Mouse (Mus musculus) neural tube, embryonic 14.5 days (tissue): Measurements from ENCODE around the gene 1700001L19Rik. TPM values are rescaled to one million over a fixed set of nuclear protein-coding genes. Genes with fewer than 3 reads are reported as not detected.

ENCODE experiments used
- ATAC-seq: fragments of 200-750 bp; cut with Nextera tagmentation; 2 replicates; pipeline ENCODE4 v1.8.0; 2017; ENCODE audit warnings: low read depth, mild to moderate bottlenecking, moderate TSS enrichment, moderate library complexity
- H3K27ac ChIP-seq: fragments of 300-500 bp; sonication (generic); 2 replicates; pipeline ENCODE4 v1.5.1; 2014; ENCODE audit warnings: low read depth, mild to moderate bottlenecking, control low read depth, low read length, moderate library complexity, mixed read lengths
- H3K27me3 ChIP-seq: fragments of 300-500 bp; sonication (generic); 2 replicates; pipeline ENCODE4 v1.6.1; 2014; ENCODE audit warnings: low read length; ENCODE audit not compliant: control insufficient read depth, insufficient read depth
- H3K36me3 ChIP-seq: fragments of 300-500 bp; sonication (generic); 2 replicates; pipeline ENCODE4 v1.6.1; 2014; ENCODE audit warnings: low read length, mixed read lengths; ENCODE audit not compliant: control insufficient read depth, insufficient read depth
- H3K4me1 ChIP-seq: fragments of 300-500 bp; sonication (generic); 2 replicates; pipeline ENCODE4 v1.6.1; 2014; ENCODE audit warnings: low read length; ENCODE audit not compliant: control insufficient read depth, insufficient read depth
- H3K4me2 ChIP-seq: fragments of 300-500 bp; sonication (generic); 2 replicates; pipeline ENCODE4 v1.6.1; 2014; ENCODE audit warnings: mild to moderate bottlenecking, low read depth, low read length, control low read depth
- H3K4me3 ChIP-seq: fragments of 300-500 bp; sonication (generic); 2 replicates; pipeline ENCODE4 v1.5.1; 2014; ENCODE audit warnings: low read depth, low read length, control low read depth, mixed read lengths
- H3K9ac ChIP-seq: fragments of 300-500 bp; sonication (generic); replicated peaks from 2 replicates; pipeline ENCODE4 v1.6.1; 2014; ENCODE audit warnings: low read depth, mild to moderate bottlenecking, control low read depth, low read length, mixed read lengths
- H3K9me3 ChIP-seq: fragments of 300-500 bp; sonication (generic); 2 replicates; pipeline ENCODE4 v1.6.1; 2016; ENCODE audit warnings: low read length; ENCODE audit not compliant: control insufficient read depth
- WGBS: fragments of 180-500 bp; shearing (Covaris S2); extraction: QIAGEN DNeasy Blood & Tissue Kit; methylation state at CpG from one replicate; pipeline ENCODE4 v1.1.7; 2014; 5-methylcytosine and 5-hydroxymethylcytosine counted together
- polyA plus RNA-seq: library from polyadenylated mRNA; unstranded; fragments of >200 nt; fragmentation: Nextera tagmentation; extraction: Ambion mirVana; gene quantifications from 2 replicates; pipeline ENCODE4 v1.2.1, GENCODE M21; 2014

The 1700001L19Rik gene
- polyA plus RNA-seq, 1 experiment from 2014 or later: 5.3 TPM

- ATAC-seq: no peak
- Histone ChIP-seq H3K36me3 (0 out of 2 replicates have a peak, but pooled peaks cover 6% of the 10 kb centered on the region), H3K9ac (no peak overlapping the region), H3K27ac (no peak overlapping the region), H3K4me3 (no peak overlapping the region), H3K4me1 (peaks cover 3% of the 10 kb centered on the region), H3K27me3 (no peaks in the 10 kb centered on the region), H3K4me2 (no peak overlapping the region), H3K9me3 (no peaks in the 10 kb centered on the region)
- WGBS: 95% methylated on average over 7 of the region's 7 CpGs
Observed at GRCm38 (mm10) chr13:68577945-68578344, 19.3 kb upstream of the 1700001L19Rik start.

GRCm38 (mm10) chr13:68581086-68581740 is 16.0 kb upstream of the 1700001L19Rik start:
- 0 out of 2 replicates have a peak, but pooled peaks have one; percentile 0 for ATAC-seq
- no peaks in the 10 kb centered on the region for H3K9me3 ChIP-seq
- no peak overlapping the region for H3K27ac ChIP-seq
- peak overlapping the region; percentile 51 for H3K9ac ChIP-seq
- peaks cover 6% of the 10 kb centered on the region for H3K4me1 ChIP-seq
- 28% methylated on average over 14 of the region's 14 CpGs for WGBS
- H3K36me3 ChIP-seq: peaks cover 22% of the 10 kb centered on the region; the same call in 1 of the 2 replicates
- peak overlapping the region; percentile 67 for H3K4me2 ChIP-seq
- H3K27me3 ChIP-seq: no peaks in the 10 kb centered on the region
- H3K4me3 ChIP-seq: peak overlapping the region; percentile 71

- Histone ChIP-seq H3K4me2 (peak within 1 kb of the TSS; percentile 67), H3K27me3 (no peaks in the 10 kb centered on the region), H3K4me1 (peaks cover 6% of the 10 kb centered on the region), H3K36me3 (peaks cover 24% of the 10 kb centered on the region), H3K27ac (0 out of 2 replicates have a peak within 1 kb of the TSS, but pooled peaks have one; percentile 40), H3K9me3 (no peaks in the 10 kb centered on the region), H3K4me3 (peak within 1 kb of the TSS; percentile 71), H3K9ac (peak within 1 kb of the TSS; percentile 54)
- WGBS: under 1% methylated on average over 81 of the region's 81 CpGs
- ATAC-seq: peak; percentile 99
Observed at GRCm38 (mm10) chr13:68581747-68582516, 15.3 kb upstream of the 1700001L19Rik start, which contains the start of the genes Mtrr and Fastkd3. Gene Mtrr, minus strand, starts transcription at chr13:68582149. Gene Fastkd3, plus strand, starts transcription at chr13:68582234.

- Histone ChIP-seq H3K4me3 (peak overlapping the region; percentile 71), H3K9ac (peak overlapping the region; percentile 54), H3K36me3 (peaks cover 24% of the 10 kb centered on the region), H3K4me1 (peaks cover 6% of the 10 kb centered on the region), H3K9me3 (no peaks in the 10 kb centered on the region), H3K27me3 (no peaks in the 10 kb centered on the region), H3K4me2 (peak overlapping the region; percentile 60), H3K27ac (0 out of 2 replicates have a peak overlapping the region, but pooled peaks have one; percentile 40)
- 0% methylated on average over 11 of the region's 11 CpGs for WGBS
- ATAC-seq: peak; percentile 19; the same call in 1 of the 2 replicates
Observed at GRCm38 (mm10) chr13:68582517-68582780, 14.8 kb upstream of the 1700001L19Rik start.

- Histone ChIP-seq H3K9me3 (no peaks in the 10 kb centered on the region), H3K4me3 (no peak overlapping the region), H3K36me3 (peaks cover 37% of the 10 kb centered on the region), H3K4me1 (peaks cover 6% of the 10 kb centered on the region), H3K27ac (no peak overlapping the region), H3K4me2 (no peak overlapping the region), H3K27me3 (no peaks in the 10 kb centered on the region), H3K9ac (no peak overlapping the region)
- WGBS: 96% methylated on average over 11 of the region's 11 CpGs
- ATAC-seq: no peak
Observed at GRCm38 (mm10) chr13:68583961-68584360, 13.3 kb upstream of the 1700001L19Rik start.

- H3K4me3 ChIP-seq: no peak overlapping the region
- no peak overlapping the region for H3K9ac ChIP-seq
- no peaks in the 10 kb centered on the region for H3K27me3 ChIP-seq
- peaks cover 44% of the 10 kb centered on the region for H3K36me3 ChIP-seq
- 89% methylated on average over 7 of the region's 7 CpGs for WGBS
- no peaks in the 10 kb centered on the region for H3K9me3 ChIP-seq
- H3K4me2 ChIP-seq: no peak overlapping the region
- ATAC-seq: no peak
- peaks cover 6% of the 10 kb centered on the region for H3K4me1 ChIP-seq
- no peak overlapping the region for H3K27ac ChIP-seq
Observed at GRCm38 (mm10) chr13:68585441-68585840, 11.8 kb upstream of the 1700001L19Rik start.

- Histone ChIP-seq H3K4me2 (no peak overlapping the region), H3K9ac (no peak overlapping the region), H3K27me3 (no peaks in the 10 kb centered on the region), H3K27ac (no peak overlapping the region), H3K36me3 (peaks cover 54% of the 10 kb centered on the region), H3K4me3 (no peak overlapping the region), H3K4me1 (no peaks in the 10 kb centered on the region), H3K9me3 (no peaks in the 10 kb centered on the region)
- no peak for ATAC-seq
Observed at GRCm38 (mm10) chr13:68588352-68588751, 8.9 kb upstream of the 1700001L19Rik start.

GRCm38 (mm10) chr13:68593797-68594196 is 3.4 kb upstream of the 1700001L19Rik start:
- Histone ChIP-seq H3K4me3 (no peak overlapping the region), H3K36me3 (peaks cover 18% of the 10 kb centered on the region), H3K4me1 (no peaks in the 10 kb centered on the region), H3K27ac (no peak overlapping the region), H3K27me3 (no peaks in the 10 kb centered on the region), H3K9me3 (no peaks in the 10 kb centered on the region), H3K4me2 (no peak overlapping the region), H3K9ac (no peak overlapping the region)
- WGBS: 89% methylated on average over 1 of the region's 1 CpGs
- no peak for ATAC-seq

GRCm38 (mm10) chr13:68597667-68598066 is 446 bp downstream of the 1700001L19Rik start:
- Histone ChIP-seq H3K4me2 (peak overlapping the region; percentile 28), H3K36me3 (no peaks in the 10 kb centered on the region), H3K27me3 (no peaks in the 10 kb centered on the region), H3K4me3 (peak overlapping the region; percentile 8; the same call in 1 of the 2 replicates), H3K4me1 (no peaks in the 10 kb centered on the region), H3K27ac (no peak overlapping the region), H3K9me3 (no peaks in the 10 kb centered on the region), H3K9ac (no peak overlapping the region)
- 14% methylated on average over 13 of the region's 13 CpGs for WGBS
- peak; percentile 28; the same call in 1 of the 2 replicates for ATAC-seq
